Mouse (Mus musculus): ENCODE data around the gene Ptprn2. TPM values are rescaled to one million over a fixed set of nuclear protein-coding genes. Genes with fewer than 3 reads are reported as not detected.

The Ptprn2 gene
- polyA plus RNA-seq, 1 experiment = 0.95 TPM

DNA sequence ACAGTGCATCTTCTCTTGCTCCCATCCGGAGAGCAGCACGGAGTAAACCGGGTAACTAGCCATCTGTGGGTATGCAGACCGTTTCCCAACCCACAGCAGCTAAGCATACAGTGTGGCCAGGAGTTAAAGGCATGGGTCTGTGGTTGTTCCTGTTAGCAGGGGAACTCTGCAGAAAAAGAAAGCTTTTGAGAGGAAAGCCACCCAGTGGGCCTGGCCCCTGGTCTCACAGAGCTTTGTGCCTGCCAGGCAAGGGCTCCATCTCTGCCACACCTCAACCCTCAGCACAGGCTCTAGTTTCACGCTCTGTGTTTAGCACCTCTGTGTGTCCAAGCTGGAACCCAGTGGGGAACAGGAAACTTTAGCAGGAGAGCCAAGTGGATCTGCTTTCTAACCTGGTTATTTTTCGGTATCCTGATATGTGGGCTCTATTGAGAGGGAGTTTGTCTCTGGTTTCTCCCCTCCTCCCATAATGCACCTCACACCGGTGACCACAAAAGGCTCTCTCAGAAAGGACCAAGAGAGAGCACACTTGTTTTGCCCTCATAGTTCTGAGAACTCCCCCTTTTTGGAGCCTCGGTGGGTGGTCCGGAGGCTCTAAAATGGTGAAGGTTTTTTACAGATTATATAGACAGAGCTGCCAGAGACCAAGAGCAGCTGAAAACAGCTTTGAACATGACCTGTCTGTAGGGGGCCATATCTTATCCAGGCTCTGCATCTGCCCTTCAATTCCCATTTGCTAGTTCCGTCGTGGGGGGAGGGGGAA is 766.3 kb downstream of the Ptprn2 start:
- WGBS = 34% methylated on average over 11 of the region's 11 CpGs

DNA sequence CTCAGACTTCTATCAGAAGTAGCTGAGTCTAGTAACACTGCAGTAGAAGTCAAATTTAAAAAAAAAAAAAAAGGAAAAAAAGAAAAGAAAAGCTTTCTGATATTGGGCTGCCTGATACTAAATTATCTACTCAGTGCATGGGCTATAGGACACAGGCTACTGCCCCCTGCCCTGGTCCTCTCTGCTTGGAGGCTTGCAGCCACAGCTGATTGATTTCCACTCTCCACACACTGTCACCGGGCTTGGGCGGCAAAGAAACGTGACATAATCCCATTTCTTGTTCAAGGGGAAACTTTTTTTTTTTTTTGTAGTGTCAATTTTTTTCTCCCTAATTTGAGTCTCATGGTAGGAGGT is 766.9 kb downstream of the Ptprn2 start:
- no peak for DNase-seq
- Histone ChIP-seq H3K4me3 (replicated peaks; ENCODE audit: extremely low read depth, low read depth, low read length) (no peak overlapping the region), H3K4me1 (ENCODE audit: control insufficient read depth, insufficient read depth, low read length) (no peaks in the 10 kb centered on the region)
- WGBS = 25% methylated on average over 3 of the region's 3 CpGs
- no peak for TF ChIP-seq CTCF (IDR thresholded peaks at IDR 0.05; ENCODE audit: insufficient read depth, low read length)
- no peak for TF ChIP-seq POLR2A (IDR thresholded peaks at IDR 0.05; ENCODE audit: borderline replicate concordance, extremely low read depth, low read depth, low read length)

More for the DNA sequence above, 766.3 kb downstream of the Ptprn2 start:
- Histone ChIP-seq H3K4me1 (ENCODE audit: control insufficient read depth, insufficient read depth, low read length) (no peaks in the 10 kb centered on the region), H3K4me3 (replicated peaks; ENCODE audit: extremely low read depth, low read depth, low read length) (no peak overlapping the region)
- DNase-seq = no peak
- TF ChIP-seq POLR2A (IDR thresholded peaks at IDR 0.05; ENCODE audit: borderline replicate concordance, extremely low read depth, low read depth, low read length) (no peak), CTCF (IDR thresholded peaks at IDR 0.05; ENCODE audit: insufficient read depth, low read length) (no peak)

DNA sequence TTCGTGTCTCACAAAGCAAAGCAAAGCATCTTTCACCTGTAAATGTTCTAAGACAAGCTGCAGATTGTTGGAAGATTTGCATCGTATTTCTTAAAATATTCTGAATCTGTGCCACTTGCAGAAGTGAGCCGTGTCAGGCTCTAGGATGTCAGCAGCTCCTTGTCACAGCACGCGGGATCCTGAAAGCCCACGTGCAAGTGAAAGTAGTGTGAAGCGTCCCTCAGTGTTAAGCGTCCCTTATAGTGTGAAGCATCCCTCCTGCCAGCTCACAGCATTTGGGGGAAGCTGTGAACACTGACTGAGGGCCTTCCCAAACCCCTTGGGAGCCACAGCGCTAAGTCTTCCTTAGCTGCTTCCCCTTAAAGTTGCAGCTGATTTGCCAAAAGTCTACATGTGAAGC is 768.8 kb downstream of the Ptprn2 start:
- TF ChIP-seq CTCF (IDR thresholded peaks at IDR 0.05; ENCODE audit: insufficient read depth, low read length) = no peak
- TF ChIP-seq POLR2A (IDR thresholded peaks at IDR 0.05; ENCODE audit: borderline replicate concordance, extremely low read depth, low read depth, low read length) = no peak
- WGBS = 75% methylated on average over 9 of the region's 9 CpGs
- Histone ChIP-seq H3K4me3 (replicated peaks; ENCODE audit: extremely low read depth, low read depth, low read length) (no peak overlapping the region), H3K4me1 (ENCODE audit: control insufficient read depth, insufficient read depth, low read length) (no peaks in the 10 kb centered on the region)
- no peak for DNase-seq

DNA sequence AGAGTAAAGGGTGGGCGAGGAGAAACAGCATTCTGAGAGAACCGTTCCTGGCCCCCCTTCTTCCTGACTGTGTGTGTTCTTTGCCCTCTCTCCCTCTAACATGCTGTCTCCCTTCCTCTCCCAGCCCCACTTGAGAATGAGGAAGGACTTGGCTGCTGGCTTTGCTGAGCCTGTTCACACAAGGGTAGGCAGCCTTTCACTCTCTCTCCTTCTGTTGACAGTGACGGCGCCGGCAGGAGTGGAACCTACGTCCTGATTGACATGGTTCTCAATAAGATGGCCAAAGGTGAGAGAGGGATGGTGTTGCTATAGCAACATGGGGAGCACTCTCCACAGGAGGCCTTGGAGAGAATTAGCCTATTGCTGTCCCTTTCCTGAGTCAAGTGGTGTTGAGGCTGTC is 769.8 kb downstream of the Ptprn2 start:
- TF ChIP-seq CTCF (IDR thresholded peaks at IDR 0.05; ENCODE audit: insufficient read depth, low read length) = no peak
- H3K4me3 ChIP-seq (replicated peaks; ENCODE audit: extremely low read depth, low read depth, low read length) = no peak overlapping the region
- H3K4me1 ChIP-seq (ENCODE audit: control insufficient read depth, insufficient read depth, low read length) = no peaks in the 10 kb centered on the region
- WGBS = 44% methylated on average over 6 of the region's 6 CpGs
- no peak for DNase-seq

- Histone ChIP-seq H3K4me3 (replicated peaks; ENCODE audit: extremely low read depth, low read depth, low read length) (no peak overlapping the region), H3K4me1 (ENCODE audit: control insufficient read depth, insufficient read depth, low read length) (no peaks in the 10 kb centered on the region)
- TF ChIP-seq POLR2A (IDR thresholded peaks at IDR 0.05; ENCODE audit: borderline replicate concordance, extremely low read depth, low read depth, low read length) = no peak
- no peak for TF ChIP-seq CTCF (IDR thresholded peaks at IDR 0.05; ENCODE audit: insufficient read depth, low read length)
- DNase-seq = no peak
- WGBS = 76% methylated on average over 2 of the region's 2 CpGs
Observed at GRCm38 (mm10) chr12:117255776-117256342, 770.3 kb downstream of the Ptprn2 start.

DNA sequence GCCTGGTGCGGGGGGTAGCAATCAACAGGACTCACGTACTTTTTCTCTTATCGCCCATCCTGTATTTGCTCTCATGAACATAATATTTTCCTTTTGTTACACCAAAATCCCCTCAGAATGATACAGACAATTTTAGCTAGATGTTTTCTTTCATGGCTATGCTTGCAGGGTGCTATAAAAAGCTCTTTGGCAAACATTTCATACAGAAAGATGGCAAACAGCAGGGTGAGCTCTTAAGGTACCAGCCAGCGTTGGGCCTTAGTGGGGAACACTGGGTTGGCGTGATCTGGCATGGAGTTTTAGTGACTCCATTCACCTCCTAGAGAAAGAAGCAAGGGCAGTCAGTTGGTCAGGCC is 771.3 kb downstream of the Ptprn2 start:
- DNase-seq = no peak
- 92% methylated on average over 5 of the region's 5 CpGs for WGBS
- TF ChIP-seq POLR2A (IDR thresholded peaks at IDR 0.05; ENCODE audit: borderline replicate concordance, extremely low read depth, low read depth, low read length) = no peak
- TF ChIP-seq CTCF (IDR thresholded peaks at IDR 0.05; ENCODE audit: insufficient read depth, low read length) = no peak
- H3K4me1 ChIP-seq (ENCODE audit: control insufficient read depth, insufficient read depth, low read length) = no peaks in the 10 kb centered on the region
- no peak overlapping the region for H3K4me3 ChIP-seq (replicated peaks; ENCODE audit: extremely low read depth, low read depth, low read length)

DNA sequence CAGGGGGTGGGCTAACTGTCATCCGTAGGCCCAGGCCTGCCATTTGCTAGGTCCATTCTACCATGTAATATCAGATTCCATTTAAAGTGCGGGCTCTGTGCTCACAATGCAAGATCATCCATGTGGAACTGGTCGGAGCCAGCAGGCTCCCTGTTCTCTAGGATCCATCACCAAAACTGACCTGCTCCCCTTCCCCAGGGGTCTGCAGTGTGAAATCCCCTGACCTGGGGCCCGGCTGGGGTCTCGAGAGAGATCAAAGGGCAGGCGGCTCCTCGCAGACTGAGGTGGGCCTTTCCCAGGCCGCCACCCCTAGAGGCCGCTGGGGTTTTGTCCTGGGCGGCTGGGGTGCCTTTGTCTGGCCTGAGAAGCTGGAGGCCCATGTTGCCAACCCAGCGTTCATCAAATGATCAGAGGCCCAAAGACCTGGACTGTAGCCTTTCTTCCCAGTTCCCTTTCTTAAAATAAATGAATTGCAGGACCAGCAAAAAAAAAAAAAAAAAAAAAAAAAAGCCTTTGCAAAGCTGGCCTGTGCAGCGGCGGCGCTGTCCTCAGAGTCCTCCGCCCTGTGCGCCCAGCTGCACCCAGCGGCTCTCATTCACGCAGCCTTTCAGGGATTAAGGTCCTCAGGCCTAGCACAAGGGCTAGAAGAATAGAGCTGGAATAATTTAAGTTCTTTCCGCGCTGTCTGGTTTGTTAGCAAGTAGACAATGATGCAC is 771.8 kb downstream of the Ptprn2 start:
- TF ChIP-seq CTCF (IDR thresholded peaks at IDR 0.05; ENCODE audit: insufficient read depth, low read length) = no peak
- TF ChIP-seq POLR2A (IDR thresholded peaks at IDR 0.05; ENCODE audit: borderline replicate concordance, extremely low read depth, low read depth, low read length) = no peak
- WGBS = 74% methylated on average over 20 of the region's 20 CpGs
- Histone ChIP-seq H3K4me3 (replicated peaks; ENCODE audit: extremely low read depth, low read depth, low read length) (no peak overlapping the region), H3K4me1 (ENCODE audit: control insufficient read depth, insufficient read depth, low read length) (no peaks in the 10 kb centered on the region)
- DNase-seq = no peak

DNA sequence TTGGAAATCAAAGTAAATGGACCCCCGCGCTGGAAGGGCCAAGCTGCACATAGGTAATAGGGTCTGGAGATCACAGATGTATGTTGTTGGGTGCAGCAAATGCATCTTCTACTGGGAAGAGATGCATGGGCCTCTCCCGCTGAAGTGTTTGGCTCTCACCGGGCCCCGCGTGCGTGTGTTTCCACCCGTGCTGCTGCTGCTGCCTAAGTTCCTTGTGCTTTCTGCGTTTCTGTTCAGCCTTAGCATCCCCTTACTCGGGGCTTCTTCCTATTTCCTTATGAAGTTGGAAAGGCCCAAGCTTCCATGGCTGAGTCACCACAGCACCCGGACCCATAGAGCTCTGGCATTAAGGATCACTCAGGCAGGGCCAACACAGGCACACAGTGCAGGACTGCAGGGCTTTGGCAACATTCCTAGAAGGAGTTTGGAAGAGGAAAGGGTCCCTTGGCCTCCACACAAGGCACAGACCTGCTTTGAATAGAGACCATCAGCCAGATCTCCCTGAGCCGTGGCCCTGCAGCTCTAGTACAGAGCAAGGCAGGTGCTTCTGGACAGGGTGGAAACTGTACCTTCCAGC is 772.5 kb downstream of the Ptprn2 start:
- no peaks in the 10 kb centered on the region for H3K4me1 ChIP-seq (ENCODE audit: control insufficient read depth, insufficient read depth, low read length)
- no peak overlapping the region for H3K4me3 ChIP-seq (replicated peaks; ENCODE audit: extremely low read depth, low read depth, low read length)
- 70% methylated on average over 12 of the region's 12 CpGs for WGBS
- no peak for TF ChIP-seq CTCF (IDR thresholded peaks at IDR 0.05; ENCODE audit: insufficient read depth, low read length)
- TF ChIP-seq POLR2A (IDR thresholded peaks at IDR 0.05; ENCODE audit: borderline replicate concordance, extremely low read depth, low read depth, low read length) = no peak
- DNase-seq = no peak

- Histone ChIP-seq H3K4me1 (ENCODE audit: control insufficient read depth, insufficient read depth, low read length) (no peaks in the 10 kb centered on the region), H3K4me3 (replicated peaks; ENCODE audit: extremely low read depth, low read depth, low read length) (no peak overlapping the region)
- WGBS = 74% methylated on average over 6 of the region's 6 CpGs
- DNase-seq = no peak
- TF ChIP-seq POLR2A (IDR thresholded peaks at IDR 0.05; ENCODE audit: borderline replicate concordance, extremely low read depth, low read depth, low read length) (no peak), CTCF (IDR thresholded peaks at IDR 0.05; ENCODE audit: insufficient read depth, low read length) (no peak)
Observed at GRCm38 (mm10) chr12:117260391-117261164, 775.1 kb downstream of the Ptprn2 start.

Measured in lung, adult 2 months (tissue).